Mouse (Mus musculus): ENCODE results near the gene Glg1.
A peak's percentile ranks its signal among the peaks of the same experiment; 100 is the strongest.
"Not testable (repeated sequence)": the region's sequence is repeated elsewhere in the genome, so short reads cannot be mapped to it uniquely, and the experiment has no call there.

Glg1 gene

DNA sequence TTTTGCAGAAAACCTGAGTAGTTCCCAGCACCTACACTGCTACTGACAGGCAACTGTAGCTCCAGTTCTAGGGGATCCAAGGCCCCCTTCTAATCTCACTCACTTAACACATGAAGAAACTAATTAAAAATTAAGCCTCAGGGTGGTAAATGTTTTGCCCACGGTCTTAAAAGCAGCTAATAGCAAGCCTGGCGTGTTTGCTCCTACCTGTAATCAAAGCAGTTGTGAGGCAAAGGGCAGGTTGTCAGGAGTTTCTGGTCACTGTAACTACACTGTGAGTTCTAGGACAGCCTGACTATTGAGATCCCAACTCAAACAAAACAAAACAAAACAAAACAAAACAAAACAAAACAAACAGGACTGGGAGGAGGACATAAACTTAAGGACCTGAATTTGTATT, 8.9 kb downstream of the Glg1 start:
- no peak for DNase-seq (ENCODE audit: low spot score)

DNA sequence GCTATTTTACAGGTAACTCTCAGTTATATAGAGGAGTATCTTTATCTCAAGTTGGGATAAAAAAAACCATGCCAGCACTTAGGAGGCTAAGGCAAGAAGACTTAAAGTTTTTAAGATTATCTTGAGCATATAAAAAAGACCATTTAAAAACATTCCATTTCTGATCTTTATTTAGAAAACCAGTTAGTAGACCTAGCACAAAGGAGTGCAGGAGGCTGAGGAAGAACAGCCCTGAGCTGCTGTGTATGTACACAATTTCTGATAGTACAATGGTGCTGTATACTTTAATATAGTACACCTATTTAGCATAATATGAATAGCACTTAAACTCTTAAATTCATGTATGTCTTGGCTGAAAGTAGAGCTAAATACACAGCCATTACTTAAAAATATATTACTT, 10.9 kb downstream of the Glg1 start:
- no peak for DNase-seq (ENCODE audit: low spot score)

DNA sequence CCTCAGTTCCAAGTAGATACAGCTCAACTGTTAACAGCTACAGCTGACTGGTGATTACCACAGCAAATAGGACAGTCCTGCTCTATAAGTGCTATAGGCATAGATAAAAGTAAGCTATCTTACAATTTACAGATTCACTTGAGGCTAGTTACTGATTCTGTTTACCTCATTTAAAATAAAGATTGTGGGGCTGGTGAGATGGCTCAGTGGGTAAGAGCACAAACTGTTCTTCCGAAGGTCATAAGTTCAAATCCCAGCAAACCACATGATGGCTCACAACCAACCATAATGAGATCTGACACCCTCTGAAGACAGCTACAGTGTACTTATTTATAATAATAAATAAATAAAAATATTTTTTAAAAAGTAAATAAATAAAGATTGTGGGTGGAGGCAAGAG, 12.2 kb downstream of the Glg1 start:
- not testable (repeated sequence) for DNase-seq (ENCODE audit: low spot score)

DNA sequence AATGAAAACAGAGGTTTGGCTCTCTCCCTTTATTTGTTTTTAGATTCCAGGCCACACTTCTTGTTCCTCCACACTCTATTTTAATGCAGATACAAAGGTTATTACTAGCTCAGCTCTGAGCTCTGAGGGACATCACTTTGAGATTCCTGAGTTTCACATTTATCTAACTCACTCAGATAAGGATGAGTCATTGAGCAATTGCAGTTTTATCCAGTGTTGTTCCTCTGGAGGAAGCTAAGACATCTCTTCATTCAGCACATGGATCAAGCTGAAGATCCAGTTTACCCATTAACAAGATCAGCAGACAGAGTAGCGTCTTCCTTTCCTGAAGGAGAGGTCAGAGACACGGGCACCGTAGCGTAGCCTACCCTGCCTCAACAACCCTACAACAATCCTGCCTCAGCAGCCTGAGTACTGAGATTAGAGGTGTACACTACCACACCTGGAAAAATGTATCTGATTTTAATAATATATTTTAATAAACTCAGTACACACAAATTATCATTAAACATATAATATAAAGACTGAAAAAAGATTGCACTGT, 12.7 kb downstream of the Glg1 start:
- DNase-seq (ENCODE audit: low spot score): no peak

DNA sequence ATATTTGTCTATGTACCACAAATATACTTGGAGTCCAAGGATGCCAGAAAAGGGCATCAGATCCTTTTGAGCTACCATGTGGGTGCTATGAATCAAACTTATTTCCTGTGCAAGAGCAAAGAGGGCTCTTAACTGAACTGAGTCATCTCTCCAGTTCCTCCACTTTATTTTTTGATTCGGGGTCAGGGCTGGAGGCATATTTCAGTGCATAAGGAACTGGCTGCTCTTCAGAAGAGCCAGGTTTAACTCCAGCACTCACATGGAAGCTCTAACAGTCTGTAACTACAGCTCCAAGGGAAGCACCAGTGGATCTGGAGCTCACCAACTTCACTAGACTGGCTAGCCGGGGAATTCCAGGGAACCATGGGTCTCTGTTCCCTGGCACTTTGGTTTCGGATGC, 21.7 kb downstream of the Glg1 start:
- no peak for DNase-seq (ENCODE audit: low spot score)

DNA sequence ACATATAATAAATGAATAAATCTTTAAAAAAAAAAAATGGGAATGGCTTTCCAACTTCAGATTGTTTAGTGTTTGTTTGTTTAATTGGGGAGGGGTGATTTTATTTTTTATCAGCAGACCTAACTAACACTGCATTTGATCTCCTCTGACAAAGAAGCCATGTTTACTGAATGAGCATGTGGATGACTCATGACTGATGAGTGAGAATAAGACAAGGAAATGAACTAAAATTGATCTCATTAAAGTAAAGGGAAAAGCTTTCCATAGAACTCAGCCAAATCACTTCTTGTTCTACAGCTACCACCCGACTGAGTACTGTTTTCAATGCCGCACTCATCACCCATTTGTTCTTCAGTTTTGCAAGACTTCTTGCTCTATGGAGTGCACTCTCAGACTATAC, 25.3 kb downstream of the Glg1 start:
- no peak for DNase-seq (ENCODE audit: low spot score)

DNA sequence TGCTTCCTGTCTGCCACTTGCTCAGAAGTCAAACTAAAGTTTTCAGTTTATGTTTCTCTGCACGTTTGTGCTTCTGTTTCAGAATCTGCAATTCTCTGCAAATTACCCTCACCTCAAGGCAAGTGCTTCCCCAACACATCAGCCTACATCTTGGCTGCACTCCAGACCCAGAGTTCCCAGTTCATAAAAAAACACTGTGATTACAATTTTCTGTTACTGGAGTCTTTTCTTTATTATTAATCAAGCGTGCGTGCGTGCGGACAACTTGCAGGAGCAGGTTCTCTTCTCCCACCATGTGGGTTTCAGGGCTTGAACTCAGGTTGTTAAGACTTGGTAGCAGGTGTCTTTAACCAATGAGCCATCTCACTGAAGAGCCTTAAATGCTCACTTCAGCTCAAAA, 34.9 kb downstream of the Glg1 start:
- no peak for DNase-seq (ENCODE audit: low spot score)

DNA sequence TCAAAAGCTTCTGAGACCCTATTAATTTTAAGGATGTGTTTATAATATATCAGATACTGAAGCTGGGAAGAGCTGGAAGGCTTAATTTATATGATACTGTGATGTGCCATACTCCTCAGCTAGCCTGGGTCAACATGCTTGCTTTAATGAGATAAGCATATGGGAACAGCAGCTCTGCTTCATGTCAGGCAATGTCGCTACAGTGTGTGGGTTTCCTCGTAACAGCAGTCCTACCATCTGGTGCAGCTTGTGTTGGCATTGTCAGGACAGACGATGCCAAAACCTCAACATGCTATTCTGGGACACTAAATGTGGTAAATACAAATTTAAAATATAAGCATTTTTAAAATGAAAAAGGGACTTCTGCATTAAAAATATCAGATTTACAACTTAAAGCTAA, 40.9 kb downstream of the Glg1 start:
- DNase-seq (ENCODE audit: low spot score): peak; percentile 70

DNA sequence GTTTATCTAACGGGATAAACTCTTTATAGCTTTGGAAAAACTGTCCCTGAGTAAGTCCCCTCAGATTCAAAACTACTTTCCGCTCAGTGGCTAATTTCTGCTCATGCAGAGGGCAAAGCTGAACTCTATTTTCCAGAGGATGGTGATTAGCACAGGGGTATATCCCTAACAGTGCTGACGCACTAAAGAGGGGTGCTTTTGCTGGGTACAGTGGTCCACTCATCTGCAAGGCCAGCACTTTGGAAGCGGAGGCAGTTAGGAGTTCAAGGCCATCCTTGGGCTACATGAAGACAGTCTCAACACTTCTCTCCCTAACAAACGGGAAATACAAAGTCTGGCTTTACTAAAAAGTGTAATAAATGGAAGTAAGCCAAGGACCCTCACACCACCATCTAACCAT, 45.6 kb downstream of the Glg1 start:
- DNase-seq (ENCODE audit: low spot score): no peak

DNA sequence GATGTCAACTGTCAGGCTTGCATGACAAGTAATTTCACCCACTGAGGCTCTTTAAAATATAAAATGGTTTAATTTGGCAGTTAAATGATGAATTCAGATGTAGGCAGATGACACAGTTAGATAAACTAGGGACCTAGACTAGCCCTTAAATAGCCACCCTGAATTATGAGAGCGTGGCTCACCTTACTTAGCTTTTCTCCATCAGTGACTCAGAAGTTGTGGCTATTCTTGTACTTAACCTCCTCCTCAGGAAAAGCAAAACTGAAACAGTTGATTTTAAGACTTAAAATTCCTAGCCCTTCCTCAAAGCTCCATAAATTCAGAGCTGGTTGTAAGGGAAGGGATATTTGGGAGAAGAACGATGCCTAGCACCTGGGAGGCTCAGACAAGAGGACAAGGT, 47.8 kb downstream of the Glg1 start:
- DNase-seq (ENCODE audit: low spot score): no peak

DNA sequence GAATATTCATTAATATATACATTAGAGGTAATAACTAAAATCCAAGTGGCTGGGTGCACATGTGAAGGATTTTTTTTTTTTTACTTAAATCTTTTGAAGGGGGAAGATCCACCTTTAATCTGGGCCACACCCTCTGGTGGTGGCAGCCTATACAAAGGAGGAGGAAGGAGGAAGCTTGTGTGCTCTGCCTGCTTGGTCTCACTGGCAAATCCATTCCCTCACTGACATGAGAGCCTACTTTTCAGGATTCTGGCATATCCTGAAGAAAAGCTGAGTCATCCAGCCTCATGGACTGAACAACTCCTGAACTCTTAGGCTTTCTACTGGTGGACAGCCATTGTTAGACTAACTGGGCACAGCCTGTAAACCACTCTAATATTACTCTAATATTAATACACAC, 49.1 kb downstream of the Glg1 start:
- DNase-seq (ENCODE audit: low spot score): no peak

DNA sequence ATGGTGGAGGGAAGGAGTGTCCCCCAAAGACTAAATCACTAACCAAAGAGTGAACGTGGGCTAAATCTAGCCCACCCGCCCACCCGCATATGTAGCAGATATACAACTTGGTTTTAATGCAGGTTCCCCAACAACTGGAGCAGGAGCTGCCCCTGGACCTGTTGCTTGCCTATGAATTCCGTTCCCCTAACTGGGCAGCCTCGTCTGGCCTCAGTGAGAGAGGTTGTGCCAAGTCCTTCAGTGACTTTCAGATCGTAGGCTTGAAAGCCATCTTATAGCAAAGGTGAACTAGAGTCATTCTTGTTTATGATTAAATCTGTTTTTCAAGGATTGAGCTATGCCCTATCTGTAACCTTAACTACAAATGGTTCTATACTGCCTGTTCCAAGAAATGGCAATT, 52.7 kb downstream of the Glg1 start:
- DNase-seq (ENCODE audit: low spot score): no peak

DNA sequence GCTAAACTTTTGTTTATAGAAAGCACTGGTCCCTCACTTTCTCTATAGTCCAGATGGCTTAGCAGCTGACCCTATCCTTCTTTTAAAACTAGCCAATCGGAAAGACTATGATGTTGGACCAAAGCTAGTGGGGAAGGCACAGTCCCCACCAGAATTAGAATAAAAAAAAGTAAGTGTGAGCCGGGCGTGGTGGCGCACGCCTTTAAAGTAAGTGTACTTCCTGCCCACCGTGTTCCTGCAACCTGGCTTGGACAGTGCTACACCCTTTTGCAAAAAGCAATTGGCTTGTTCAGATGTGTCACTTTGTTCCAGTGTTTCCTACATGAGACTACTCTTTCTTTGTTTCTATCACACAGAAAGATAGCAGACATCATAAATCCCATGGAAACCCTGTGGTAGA, 54.0 kb downstream of the Glg1 start:
- no peak for DNase-seq (ENCODE audit: low spot score)

DNA sequence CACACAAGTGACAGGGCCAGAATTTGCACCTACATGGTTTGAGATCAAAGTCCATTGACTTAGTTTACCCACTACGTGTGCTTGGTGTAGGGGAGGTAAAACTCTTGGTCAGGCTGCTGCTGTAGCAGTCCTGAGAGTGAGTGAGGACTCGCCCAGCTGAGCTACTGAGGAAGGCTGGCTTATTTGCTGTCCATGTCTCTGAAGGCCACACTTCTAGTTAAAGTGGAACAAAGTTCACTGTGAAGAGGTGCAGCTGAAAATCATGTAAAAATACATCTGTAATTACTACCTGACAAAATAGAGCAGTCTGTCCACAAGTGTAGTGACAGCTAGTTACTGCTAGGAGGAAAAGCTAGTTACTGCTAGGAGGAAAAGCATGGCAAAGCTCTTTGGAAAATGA, 55.7 kb downstream of the Glg1 start:
- no peak for DNase-seq (ENCODE audit: low spot score)

DNA sequence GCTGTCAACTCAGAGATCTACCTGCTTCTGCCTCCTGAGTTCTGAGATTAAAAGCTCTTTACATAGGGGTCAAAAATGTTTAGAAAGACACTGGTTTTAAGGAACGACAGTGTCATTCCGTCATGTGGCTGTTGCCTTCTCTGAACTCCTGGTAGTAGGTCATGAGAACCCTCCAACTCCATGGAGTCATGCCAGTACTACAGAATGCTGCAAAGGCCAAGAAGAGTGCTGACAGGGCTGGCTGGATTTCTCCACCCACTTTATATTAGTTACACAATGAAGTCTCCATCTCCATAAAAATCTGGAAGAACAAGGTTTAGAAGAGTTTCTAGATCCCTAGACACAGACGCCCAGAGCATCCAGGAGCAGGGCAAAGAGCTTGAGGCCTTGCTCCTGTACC, 61.0 kb downstream of the Glg1 start:
- DNase-seq (ENCODE audit: low spot score): no peak

DNA sequence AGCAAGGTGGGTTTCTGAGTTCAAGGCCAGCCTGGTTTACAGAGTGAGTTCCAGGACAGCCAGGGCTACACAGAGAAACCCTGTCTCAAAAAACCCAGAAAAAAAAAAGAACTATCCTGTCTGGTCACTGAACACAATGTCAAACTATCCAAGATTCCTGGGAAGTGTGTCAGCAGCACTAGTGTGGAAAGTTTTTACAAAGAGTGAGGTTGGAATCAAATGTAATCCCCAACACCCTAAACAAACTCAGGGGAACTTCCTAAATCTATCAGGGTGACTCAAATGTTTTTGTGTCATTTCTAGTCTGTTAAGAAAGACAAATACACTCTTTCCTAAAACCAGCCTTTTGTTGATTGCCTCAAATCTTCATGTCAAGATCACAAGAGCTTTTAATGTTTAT, 62.8 kb downstream of the Glg1 start:
- no peak for DNase-seq (ENCODE audit: low spot score)

DNA sequence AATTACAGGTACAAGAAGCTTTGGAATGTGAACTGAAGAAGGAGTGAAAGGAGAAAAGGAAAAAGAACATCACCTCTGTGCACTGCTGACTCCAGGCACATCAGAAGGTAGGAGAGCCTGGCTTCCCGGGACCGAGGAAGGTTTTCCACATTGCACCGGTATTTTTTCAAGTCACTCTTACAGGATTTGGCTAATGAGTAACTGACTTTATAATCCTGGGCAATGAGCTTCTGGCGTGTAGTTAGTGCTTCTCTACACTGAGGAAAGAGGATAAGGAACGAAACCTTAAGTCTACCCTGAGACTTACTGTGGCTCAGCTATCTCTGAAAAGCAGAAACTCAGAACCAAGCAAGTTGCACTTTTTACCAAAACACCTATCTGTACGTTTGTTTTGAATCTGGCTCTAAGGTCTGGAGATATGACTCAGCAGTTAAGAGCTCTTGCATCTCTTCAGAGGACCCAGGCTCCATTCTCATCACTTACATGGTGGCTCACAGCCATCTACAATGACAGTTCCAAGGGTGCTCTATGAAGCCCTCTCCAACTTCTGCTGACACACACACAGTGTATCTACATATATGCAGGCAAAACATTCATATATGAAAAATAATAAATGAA, 70.3 kb downstream of the Glg1 start:
- no peak for DNase-seq (ENCODE audit: low spot score)

DNA sequence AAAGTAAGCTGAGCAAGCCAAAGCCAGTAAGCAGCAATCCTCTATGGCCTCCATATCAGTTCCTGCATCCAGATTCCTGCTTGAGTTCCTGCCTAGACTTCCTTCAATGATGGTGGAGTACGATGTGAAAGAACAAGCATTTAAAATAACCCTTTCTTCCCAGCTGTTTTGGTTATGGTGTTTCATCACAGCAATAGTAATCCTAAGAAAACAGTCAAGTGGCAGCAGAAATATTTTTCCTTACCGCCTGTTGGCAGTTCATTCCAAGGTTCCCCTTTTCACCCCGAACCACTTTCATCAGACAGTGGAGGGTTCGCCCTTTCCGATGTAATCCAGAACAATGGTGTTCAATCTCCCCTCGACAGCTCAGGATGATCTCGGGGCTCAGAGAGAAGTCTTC, 71.5 kb downstream of the Glg1 start:
- no peak for DNase-seq (ENCODE audit: low spot score)

DNA sequence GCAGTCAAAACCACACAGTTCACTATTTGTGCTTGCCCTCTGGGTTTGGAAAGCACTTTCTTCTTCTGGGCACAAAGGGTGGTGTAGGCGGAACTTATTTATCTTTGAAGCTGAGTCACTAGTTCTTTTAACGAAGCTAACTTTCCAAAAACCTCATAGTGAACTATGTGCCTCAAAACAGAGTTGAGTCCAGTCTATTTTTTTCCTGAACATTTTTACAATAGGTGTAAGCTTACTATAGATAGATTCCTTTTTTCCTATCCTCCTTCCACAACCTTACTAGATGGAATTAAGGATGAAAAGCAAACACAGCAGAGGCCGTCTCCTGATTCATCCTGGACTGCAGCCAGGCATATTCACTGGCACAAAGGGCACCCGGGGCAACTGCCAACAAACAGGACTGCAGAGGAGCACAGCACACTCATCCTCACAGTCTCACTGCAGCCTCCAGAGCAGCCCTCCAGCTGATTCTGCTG, 73.5 kb downstream of the Glg1 start:
- peak; percentile 38 for DNase-seq (ENCODE audit: low spot score)

DNA sequence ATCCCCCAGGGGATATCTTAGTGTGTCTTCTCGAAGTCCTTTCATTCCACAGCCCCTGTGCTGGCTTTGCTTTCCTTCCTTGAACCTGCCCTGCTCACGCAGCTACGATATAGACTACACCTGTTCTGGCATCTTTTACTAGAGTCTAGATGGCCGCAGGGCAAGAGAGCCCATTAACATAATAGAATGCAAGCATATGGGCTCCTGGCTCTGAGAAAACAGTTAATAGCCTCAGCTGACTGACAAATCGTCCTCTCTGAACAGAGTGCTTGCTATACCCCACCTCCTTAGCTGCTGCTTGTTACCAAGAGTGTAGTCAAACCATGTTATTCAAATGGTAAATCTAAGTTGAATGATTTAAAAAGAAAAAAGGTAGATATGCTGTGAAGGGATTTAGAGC, 87.4 kb downstream of the Glg1 start:
- DNase-seq (ENCODE audit: low spot score): no peak

DNA sequence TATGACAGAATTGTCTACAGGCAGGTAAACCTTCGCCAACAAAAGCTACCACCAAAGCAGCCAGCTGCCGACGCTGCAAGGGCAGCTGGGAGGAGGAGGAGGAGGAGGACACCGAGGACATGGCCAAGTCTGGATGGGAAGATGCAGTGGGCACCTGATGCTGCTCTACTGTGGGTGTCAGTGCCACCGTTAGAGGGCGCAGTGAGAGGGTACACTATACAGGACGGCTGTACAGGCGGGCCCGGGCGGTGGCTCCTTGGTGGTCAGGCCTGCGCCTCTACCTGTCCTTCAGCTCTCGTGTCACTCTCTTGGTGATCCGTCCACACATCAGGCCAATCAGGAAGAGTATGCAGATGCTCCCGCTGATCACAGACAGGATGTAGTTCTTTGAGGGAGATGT, 101.4 kb downstream of the Glg1 start:
- peak; percentile 28 for DNase-seq (ENCODE audit: low spot score)

DNA sequence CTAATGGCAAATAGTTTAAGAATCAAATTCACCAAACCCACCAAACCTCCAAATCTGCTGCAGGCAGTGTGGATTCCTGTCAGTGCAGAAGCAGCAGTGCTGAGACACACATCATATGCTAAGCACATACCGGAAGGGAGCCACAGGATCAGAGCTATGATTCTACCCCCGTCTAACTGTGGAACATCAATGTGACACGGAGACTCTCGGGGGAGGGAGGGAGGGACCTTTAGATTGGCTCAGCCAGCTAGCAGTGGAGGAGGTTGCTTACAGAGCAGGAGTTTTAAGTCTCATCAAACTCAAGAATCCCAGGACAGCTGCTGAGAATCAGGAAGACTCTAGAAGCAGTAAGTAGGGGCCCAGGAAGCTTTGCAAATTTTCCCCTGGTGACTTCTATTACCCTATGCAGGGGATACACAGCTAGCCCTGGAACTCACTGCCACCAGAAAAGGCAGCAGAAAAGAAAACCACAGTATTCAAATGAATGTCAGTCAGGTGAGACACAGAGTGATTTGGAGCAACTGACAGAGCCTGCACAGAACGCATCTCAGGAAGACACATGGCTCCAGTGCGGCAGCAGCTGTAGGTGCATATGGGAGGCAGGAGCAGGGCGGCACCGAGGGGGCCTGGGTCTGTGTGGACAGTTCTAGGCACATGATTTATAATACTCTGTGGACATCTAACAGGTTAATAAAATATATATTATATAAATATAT, 103.1 kb downstream of the Glg1 start:
- no peak for DNase-seq (ENCODE audit: low spot score)

DNA sequence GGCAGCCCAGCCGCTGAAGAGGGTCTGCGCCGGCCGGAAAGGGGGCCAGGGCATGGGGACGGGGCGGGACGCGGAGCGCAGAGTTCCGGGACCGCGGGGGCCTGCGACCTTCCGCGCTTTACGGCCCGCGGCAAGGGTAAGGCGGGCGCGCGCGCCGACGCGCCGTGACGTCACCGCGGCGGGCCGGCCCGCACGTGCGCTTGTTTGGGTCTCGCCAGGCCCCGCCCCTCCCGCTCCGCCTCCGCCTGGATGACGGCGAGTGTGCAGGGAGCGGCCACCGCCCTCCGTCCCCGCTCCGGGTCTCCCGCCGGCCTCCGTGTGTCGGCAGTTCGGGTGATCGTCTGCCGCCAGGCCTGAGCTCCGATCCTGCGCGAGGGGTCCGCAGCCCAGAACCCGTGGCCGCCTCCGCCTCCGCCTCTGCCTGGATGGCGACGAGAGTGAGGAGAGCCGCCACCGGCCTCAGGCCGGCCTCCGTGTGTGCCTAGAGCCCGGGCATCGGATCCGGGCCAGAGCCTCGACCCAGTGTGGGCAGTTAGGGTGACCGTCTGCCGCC, 113.5 kb downstream of the Glg1 start:
- peak; percentile 85 for DNase-seq (ENCODE audit: low spot score)

Measured in left cerebral cortex, adult 11 months (tissue).